Mouse (Mus musculus) heart, adult 2 months (tissue): ENCODE measurements at regions not wholly inside any gene's neighbourhood (a gene's known extent, or its start where the extent isn't known, plus 50 kb on each side); places are given as distances from the start of the nearest gene placed in this dataset.

ENCODE experiments used
- DNase-seq, 2 experiments: peaks; one replicate each; pipeline ENCODE4 v3.0.0; 2021
- H3K27ac ChIP-seq: fragments of 200-600 bp; 2 replicates; pipeline ENCODE4 v1.8.1; 2022
- H3K27me3 ChIP-seq: fragments of 200-500 bp; 2 replicates; pipeline ENCODE4 v1.6.1; 2012; ENCODE audit warnings: mild to moderate bottlenecking, low read length, inconsistent platforms, mixed read lengths; ENCODE audit not compliant: control insufficient read depth, insufficient read depth
- H3K36me3 ChIP-seq: fragments of 200-500 bp; 2 replicates; pipeline ENCODE4 v1.6.1; 2012; ENCODE audit warnings: low read length, inconsistent platforms; ENCODE audit not compliant: control insufficient read depth, insufficient read depth
- H3K4me1 ChIP-seq: fragments of 200-500 bp; 2 replicates; pipeline ENCODE4 v1.6.1; 2011; ENCODE audit warnings: low read length; ENCODE audit not compliant: control insufficient read depth, insufficient read depth
- H3K4me3 ChIP-seq: fragments of 200-600 bp; 2 replicates; pipeline ENCODE4 v1.8.1; 2022
- H3K79me2 ChIP-seq: fragments of 200-500 bp; replicated peaks from 2 replicates; pipeline ENCODE4 v1.6.1; 2012; ENCODE audit warnings: mild to moderate bottlenecking, inconsistent platforms, low read length, moderate library complexity, mixed read lengths; ENCODE audit not compliant: control insufficient read depth, insufficient read depth
- H3K9ac ChIP-seq: fragments of 200-500 bp; 2 replicates; pipeline ENCODE4 v1.6.1; 2012; ENCODE audit warnings: low read depth, mild to moderate bottlenecking, control low read depth, inconsistent platforms, low read length, mixed read lengths
- CTCF ChIP-seq: fragments of 200-600 bp; IDR thresholded peaks from 2 replicates; pipeline ENCODE4 v1.8.1; 2022; ENCODE audit warnings: antibody characterized with exemption, mild to moderate bottlenecking, moderate library complexity
- EP300 ChIP-seq: fragments of 200-500 bp; IDR thresholded peaks from 2 replicates; pipeline ENCODE4 v1.6.1; 2011; ENCODE audit warnings: low read depth, low read length, control low read depth; ENCODE audit not compliant: insufficient read depth
- POLR2A ChIP-seq: fragments of 200-500 bp; IDR thresholded peaks from 2 replicates; pipeline ENCODE4 v1.6.1; 2011; ENCODE audit warnings: mild to moderate bottlenecking, low read depth, low read length, control low read depth; ENCODE audit not compliant: insufficient read depth
- WGBS: fragments of 180-500 bp; shearing (Covaris S2); methylation state at CpG from one replicate; pipeline ENCODE4 v1.1.7; 2018; 5-methylcytosine and 5-hydroxymethylcytosine counted together
- intact Hi-C: fragments of 180-260 bp; cut with DNase I; formaldehyde crosslinking; loops from one replicate; pipeline ENCODE4 v1.15.1; 2025

GRCm38 (mm10) chr6:94954580-94954979 lies 162.5 kb upstream of the Kbtbd8 start:
- Histone ChIP-seq H3K4me3 (no peak overlapping the region), H3K36me3 (no peaks in the 10 kb centered on the region), H3K79me2 (no peaks in the 10 kb centered on the region), H3K27ac (no peak overlapping the region), H3K9ac (no peak overlapping the region), H3K27me3 (no peaks in the 10 kb centered on the region), H3K4me1 (no peaks in the 10 kb centered on the region)
- TF ChIP-seq EP300, result no peak
- no peak for TF ChIP-seq POLR2A
- TF ChIP-seq CTCF, result no peak
- WGBS, result 33% methylated on average over 2 of the region's 2 CpGs
- intact Hi-C loops, result no loop called here
- no peak for DNase-seq

GRCm38 (mm10) chr6:94953658-94954057 lies 163.4 kb upstream of the Kbtbd8 start:
- no peak for DNase-seq

GRCm38 (mm10) chr6:94951971-94952768 lies 164.9 kb upstream of the Kbtbd8 start:
- intact Hi-C loops, result no loop called here
- WGBS, result 87% methylated on average over 7 of the region's 7 CpGs
- Histone ChIP-seq H3K9ac (no peak overlapping the region), H3K79me2 (no peaks in the 10 kb centered on the region), H3K4me3 (no peak overlapping the region), H3K36me3 (no peaks in the 10 kb centered on the region), H3K27ac (no peak overlapping the region), H3K27me3 (no peaks in the 10 kb centered on the region), H3K4me1 (no peaks in the 10 kb centered on the region)
- DNase-seq, result no peak
- no peak for TF ChIP-seq CTCF
- TF ChIP-seq EP300, result no peak
- no peak for TF ChIP-seq POLR2A

More at GRCm38 (mm10) chr6:94953658-94954057, 163.4 kb upstream of the Kbtbd8 start:
- intact Hi-C loops, result no loop called here
- TF ChIP-seq CTCF (peak; percentile 29), POLR2A (no peak)
- Histone ChIP-seq H3K4me3 (no peak overlapping the region), H3K36me3 (no peaks in the 10 kb centered on the region), H3K9ac (no peak overlapping the region), H3K4me1 (no peaks in the 10 kb centered on the region), H3K79me2 (no peaks in the 10 kb centered on the region), H3K27ac (no peak overlapping the region), H3K27me3 (no peaks in the 10 kb centered on the region)
- 79% methylated on average over 4 of the region's 4 CpGs for WGBS

DNA sequence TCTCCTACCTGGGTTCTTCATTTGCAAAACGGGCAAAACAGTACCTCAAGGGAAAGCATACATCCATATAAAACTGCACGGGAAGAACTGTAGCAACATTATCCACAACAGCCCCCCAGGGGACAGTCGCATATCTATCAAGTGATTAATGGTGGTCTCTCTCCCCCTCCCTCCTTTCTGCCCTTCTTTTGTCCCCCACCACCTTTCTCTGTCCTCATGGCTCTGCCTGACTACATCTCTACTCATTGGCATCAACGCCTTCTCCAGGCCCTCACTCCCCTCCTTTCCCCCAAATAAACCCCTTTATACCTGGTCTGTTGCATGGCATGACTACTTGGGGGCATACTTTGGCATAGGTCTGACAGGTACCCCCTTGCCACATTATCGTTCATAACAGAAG lies 166.1 kb upstream of the Kbtbd8 start:
- H3K9ac ChIP-seq, result no peak overlapping the region
- H3K4me3 ChIP-seq, result no peak overlapping the region
- no peak for TF ChIP-seq CTCF
- intact Hi-C loops, result no loop called here
- no peaks in the 10 kb centered on the region for H3K79me2 ChIP-seq
- DNase-seq, result no peak
- no peak overlapping the region for H3K27ac ChIP-seq
- H3K27me3 ChIP-seq, result no peaks in the 10 kb centered on the region
- H3K36me3 ChIP-seq, result no peaks in the 10 kb centered on the region
- WGBS, result 79% methylated on average over 5 of the region's 5 CpGs
- H3K4me1 ChIP-seq, result no peaks in the 10 kb centered on the region

GRCm38 (mm10) chr6:94950319-94950718 lies 166.7 kb upstream of the Kbtbd8 start:
- WGBS, result 70% methylated on average over 2 of the region's 2 CpGs
- TF ChIP-seq EP300 (no peak), CTCF (no peak), POLR2A (no peak)
- Histone ChIP-seq H3K27ac (no peak overlapping the region), H3K9ac (no peak overlapping the region), H3K27me3 (no peaks in the 10 kb centered on the region), H3K36me3 (no peaks in the 10 kb centered on the region), H3K4me1 (no peaks in the 10 kb centered on the region), H3K4me3 (no peak overlapping the region), H3K79me2 (no peaks in the 10 kb centered on the region)
- intact Hi-C loops, result no loop called here
- DNase-seq, result no peak

DNA sequence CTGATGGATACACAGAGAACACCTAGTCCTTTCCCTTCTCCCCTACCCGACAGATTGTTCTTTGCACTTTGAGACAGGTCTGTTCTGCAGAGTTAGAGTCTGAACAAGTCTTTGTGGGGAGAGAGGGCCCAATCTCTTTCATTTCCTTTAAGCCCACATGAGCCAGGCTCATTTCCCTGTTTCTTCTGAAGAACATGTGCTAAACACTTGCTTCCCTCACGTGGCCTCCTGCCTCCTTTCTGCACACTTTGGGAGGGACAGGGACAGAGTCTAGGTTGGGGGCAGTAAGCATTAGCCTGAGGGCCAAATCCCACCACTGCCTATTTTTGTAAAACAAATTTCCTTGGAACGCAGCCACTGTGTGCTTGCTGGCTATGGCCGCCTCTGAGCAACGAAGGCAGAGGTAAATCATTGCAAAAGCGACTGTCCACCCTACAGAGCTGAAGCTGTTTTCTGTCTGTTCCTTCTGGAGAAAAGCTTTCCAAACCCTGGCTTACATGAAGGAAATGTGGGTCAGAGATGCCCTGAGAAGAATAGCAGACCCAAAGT lies 170.6 kb upstream of the Kbtbd8 start:
- H3K9ac ChIP-seq, result no peak overlapping the region
- no peaks in the 10 kb centered on the region for H3K36me3 ChIP-seq
- intact Hi-C loops, result no loop called here
- TF ChIP-seq POLR2A, result no peak
- TF ChIP-seq EP300, result no peak
- no peak for TF ChIP-seq CTCF
- H3K4me3 ChIP-seq, result no peak overlapping the region
- no peak for DNase-seq
- H3K27ac ChIP-seq, result no peak overlapping the region
- no peaks in the 10 kb centered on the region for H3K79me2 ChIP-seq
- 77% methylated on average over 6 of the region's 6 CpGs for WGBS
- H3K4me1 ChIP-seq, result no peaks in the 10 kb centered on the region
- no peaks in the 10 kb centered on the region for H3K27me3 ChIP-seq
